Mouse (Mus musculus): ENCODE measurements at regions not wholly inside any gene's neighbourhood (a gene's known extent, or its start where the extent isn't known, plus 50 kb on each side); places are given as distances from the start of the nearest gene placed in this dataset.

GRCm38 (mm10) chr3:52601011-52601745 is 333.0 kb downstream of the Foxo1 start:
- no peak for TF ChIP-seq POLR2A (IDR thresholded peaks at IDR 0.05; ENCODE audit: borderline replicate concordance, low read depth, low read length)
- TF ChIP-seq CTCF (IDR thresholded peaks at IDR 0.05; ENCODE audit: low read depth, low read length): no peak

Measured in bone marrow macrophage, adult 2 months (primary cell).